Mouse (Mus musculus) adipocyte (in vitro differentiated cells): ENCODE measurements around the gene Btf3l4.

Experiments used
- DNase-seq: peaks from one replicate; pipeline ENCODE4 v3.0.0-alpha.2; 2016; ENCODE audit warnings: low spot score

Gene Btf3l4

DNA sequence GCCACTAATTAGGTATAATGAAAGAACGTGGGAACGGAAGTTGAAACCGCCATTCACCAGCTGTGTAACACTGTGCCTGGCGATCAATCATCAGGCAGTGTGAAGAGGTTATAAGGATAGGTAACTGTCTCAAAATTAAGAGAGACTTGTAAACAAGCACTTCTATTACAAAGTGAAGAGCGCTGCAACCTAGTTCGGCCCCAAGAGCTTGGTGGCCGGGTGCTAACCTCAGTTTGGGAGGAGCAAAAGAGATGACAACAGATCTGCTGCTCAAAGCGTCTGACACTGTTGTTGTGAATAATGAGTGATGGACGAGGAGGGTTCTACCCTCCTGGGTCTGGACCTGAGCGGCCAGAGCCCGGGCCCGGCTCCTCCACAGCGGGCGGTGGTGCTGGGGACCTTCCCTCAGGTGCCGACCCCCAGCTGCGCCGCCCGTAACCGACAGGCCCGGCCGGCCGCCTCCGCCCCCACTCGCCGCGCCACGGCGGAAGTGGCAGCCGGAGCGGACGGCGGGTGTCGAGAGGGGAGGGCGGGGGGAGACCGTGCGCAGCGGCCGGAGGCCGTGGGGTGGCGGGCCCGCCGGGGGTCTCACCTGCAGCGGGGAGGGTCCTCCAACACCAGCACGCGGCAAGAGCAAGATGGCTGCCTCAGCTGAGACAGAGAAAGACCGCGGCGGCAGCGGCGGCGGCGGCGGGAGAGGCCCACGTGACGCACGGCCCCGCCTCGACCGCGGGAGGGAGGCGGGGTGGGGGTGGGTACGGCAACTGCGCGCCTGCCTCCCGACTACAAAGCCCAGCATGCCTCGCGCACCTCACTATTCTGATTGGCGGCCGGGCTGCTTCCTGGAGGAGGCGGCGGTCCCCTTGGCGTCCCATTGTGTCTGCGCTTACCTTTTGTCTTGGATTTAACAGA is at the start of gene Btf3l4:
Btf3l4 (minus strand) TSS at position 699 of the 912 bp plus-strand sequence.
- peak; percentile 93 for DNase-seq

- no peak for DNase-seq
Observed at GRCm38 (mm10) chr4:108878963-108879822, 45.8 kb upstream of the Btf3l4 start, which contains the start of gene Rab3b. Gene Rab3b, plus strand, starts transcription at chr4:108879063.

GRCm38 (mm10) chr4:108877901-108878300 is 44.5 kb upstream of the Btf3l4 start:
- DNase-seq: no peak

- DNase-seq: no peak
Observed at GRCm38 (mm10) chr4:108873746-108874145, 40.3 kb upstream of the Btf3l4 start.

GRCm38 (mm10) chr4:108869730-108870374 is 36.4 kb upstream of the Btf3l4 start:
- DNase-seq: peak; percentile 89

DNA sequence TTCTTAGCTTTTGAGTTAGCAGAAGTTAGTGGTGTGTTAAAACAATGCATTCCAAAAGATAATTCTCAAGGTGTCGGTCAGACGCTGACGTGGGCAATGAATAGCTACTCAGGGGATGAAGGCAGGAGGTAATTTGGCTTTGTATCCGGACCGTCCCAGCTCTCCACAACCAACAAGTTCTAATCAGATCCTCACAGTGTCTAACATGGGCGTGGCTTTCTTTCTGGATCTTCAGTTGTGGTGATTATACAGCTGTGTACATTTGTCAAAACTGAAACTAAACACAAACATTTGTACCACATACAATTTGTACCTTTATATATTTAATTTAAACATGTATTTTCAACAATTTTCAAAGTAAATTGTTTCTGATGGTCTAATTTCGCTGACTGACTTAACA is 33.4 kb upstream of the Btf3l4 start:
- DNase-seq: no peak

DNA sequence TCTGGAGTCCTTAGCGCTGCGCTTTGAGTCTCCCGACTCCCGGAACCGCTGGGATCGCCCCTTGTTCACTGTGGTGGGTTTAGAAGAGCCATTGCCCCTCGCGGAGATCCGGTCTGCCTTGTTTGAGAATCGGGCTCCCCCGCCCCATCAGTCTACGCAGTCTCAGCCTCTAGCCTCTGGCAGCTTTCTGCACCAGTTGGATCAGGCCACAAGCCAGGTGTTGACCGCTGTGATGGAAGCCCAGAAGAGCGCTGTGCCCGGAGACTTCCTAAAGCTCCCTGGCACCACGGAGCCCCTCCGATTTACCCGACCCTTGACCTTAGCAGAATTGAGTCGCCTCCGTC is 15.1 kb upstream of the Btf3l4 start, which contains the start of gene A730015C16Rik:
A730015C16Rik (minus strand) TSS at position 115 of the 344 bp plus-strand sequence.
- peak; percentile 31 for DNase-seq

- DNase-seq: peak; percentile 91
Observed at GRCm38 (mm10) chr4:108847715-108848504, 14.5 kb upstream of the Btf3l4 start, which contains the start of gene Kti12. Gene Kti12, plus strand, starts transcription at chr4:108847785.

- no peak for DNase-seq
Observed at GRCm38 (mm10) chr4:108845824-108846569, 12.6 kb upstream of the Btf3l4 start.

- DNase-seq: no peak
Observed at GRCm38 (mm10) chr4:108843336-108843735, 9.9 kb upstream of the Btf3l4 start.

DNA sequence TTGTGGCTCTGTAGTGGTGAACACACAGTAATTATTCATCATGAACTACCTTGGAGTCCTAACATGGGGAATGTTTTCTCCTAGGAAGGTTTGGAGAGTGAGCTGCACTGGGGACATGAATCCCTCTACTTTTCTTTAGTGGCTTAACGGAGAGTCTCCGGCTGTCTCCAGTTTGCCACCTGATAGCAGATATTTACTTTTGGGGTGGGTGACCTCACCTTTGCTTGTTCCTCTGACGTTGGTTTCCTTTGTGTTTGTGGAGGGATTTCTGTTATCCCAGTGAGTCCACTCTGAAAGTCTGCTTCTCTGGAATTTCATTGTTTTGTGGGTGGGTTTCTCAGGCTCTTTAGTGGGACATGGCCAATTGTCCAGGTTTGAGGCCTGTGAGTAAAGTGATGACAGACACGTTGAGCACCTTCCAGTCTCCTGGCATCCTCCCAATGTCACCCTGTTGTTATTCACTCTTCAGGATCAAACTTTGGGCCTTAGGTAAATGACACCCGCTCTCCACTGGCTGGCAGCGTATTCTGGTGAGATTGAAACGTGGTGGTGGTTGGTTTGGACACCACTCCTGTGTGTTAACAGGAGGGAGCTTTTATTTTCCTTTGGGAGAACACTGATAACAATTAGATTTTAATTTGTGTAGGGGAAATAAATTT is 8.6 kb upstream of the Btf3l4 start:
- DNase-seq: no peak

- DNase-seq: peak; percentile 20
Observed at GRCm38 (mm10) chr4:108838031-108838430, 4.6 kb upstream of the Btf3l4 start.

DNA sequence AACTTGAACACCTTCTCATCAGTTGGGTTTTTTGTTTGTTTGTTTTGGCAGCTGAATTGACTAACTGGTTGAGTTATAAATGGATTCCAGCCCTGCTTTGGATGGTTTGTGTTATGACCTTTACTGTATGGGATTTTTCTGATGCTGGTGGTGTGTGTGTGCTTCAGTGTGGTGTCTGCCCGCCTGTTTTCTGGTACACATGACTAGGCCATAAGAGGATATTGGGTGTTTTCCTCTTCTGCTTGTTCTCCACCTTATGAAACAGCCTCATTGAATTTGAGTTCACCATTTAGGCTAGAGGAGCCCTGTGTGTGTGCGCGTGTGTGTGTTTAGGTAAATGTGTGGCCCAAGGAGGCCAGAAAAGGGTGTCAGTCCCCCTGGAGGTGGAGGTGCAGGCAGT is 2.1 kb upstream of the Btf3l4 start:
- DNase-seq: no peak

- no peak for DNase-seq
Observed at GRCm38 (mm10) chr4:108834971-108835311, 1.5 kb upstream of the Btf3l4 start.

DNA sequence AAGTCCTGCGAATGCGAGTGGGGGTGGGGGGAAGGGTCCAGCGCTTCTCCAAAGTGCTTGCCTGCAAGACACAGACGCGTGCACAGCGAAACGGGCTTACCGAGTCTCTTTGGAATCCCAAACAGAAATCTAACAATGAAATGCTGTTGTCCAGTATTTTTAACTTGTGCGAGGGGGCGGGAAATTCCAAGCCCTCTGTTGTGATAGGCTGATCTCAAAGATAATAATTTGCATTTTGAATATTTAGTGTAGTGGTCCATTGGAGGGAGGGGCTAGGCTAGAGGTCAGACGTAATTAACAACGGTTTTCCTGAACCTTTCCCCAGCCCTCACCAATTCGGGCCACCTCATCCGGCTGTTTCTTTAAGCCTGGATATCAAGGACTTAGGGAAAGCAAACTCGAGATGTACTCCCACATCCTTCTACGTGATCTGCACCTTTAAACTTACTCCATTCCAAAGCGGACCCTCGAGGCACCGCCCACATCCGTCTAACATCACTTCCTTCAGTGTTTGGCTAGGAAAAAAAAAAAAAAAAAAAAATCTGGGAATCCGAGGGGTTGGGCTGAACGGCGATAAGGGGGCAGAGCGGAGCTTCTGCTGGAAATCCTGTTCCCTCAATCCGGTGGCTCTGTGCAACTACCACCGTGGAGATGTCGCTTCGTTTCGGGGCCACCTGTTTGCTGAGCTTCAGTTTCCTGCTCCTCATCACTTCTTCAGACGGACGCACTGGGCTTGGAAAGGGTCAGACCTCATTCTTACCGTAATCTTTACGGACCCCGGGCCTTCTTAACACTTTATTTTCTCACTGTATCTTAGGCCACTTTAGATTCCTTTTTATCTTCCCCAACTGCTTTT is 929 bp upstream of the Btf3l4 start, which contains the start of gene Txndc12:
Txndc12 (plus strand) TSS at position 487 of the 856 bp plus-strand sequence.
- DNase-seq: peak; percentile 92

GRCm38 (mm10) chr4:108833828-108834114 is 357 bp upstream of the Btf3l4 start:
- no peak for DNase-seq

DNA sequence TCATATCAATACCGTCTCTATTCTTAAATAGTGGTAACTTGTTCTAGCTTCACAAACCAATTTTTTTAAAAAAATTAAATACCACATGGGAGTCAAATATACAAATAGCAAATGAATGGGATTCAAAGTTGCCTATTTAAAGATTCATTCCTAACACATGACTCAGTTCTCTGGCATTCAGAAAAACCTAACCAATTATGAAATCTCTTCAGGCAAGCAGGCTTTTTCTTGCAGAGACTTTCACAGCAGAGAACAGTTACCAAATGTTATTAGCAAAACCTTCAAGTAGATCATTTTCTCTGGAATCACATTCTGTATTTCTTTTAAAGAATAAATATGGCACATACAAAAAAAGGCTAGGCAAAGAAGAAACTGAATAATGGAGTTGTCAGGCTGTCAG is 2.7 kb downstream of the Btf3l4 start:
- DNase-seq: peak; percentile 45

- DNase-seq: no peak
Observed at GRCm38 (mm10) chr4:108826643-108827042, 6.8 kb downstream of the Btf3l4 start.

DNA sequence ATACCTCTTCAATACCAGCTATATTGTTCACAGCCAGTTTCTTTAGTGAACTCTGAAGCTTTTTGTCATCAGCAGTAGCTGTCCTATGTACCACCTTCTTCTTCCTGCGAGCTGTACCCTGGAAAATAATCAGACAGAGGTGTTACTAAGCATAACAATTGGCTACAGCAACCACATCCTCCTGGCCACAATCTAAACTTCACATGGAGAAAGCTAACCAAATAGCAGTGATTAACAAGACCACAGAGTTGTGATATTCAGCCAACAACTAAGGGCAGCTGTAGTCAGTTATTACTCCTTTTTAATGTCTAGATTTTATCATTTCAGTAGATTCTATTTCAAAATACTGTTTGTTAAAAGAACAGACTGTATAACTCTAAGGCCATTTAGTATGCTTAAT is 7.3 kb downstream of the Btf3l4 start:
- no peak for DNase-seq
